Mouse (Mus musculus) cortical plate, adult 2 months (tissue): Measurements from ENCODE around the gene Cit.

ENCODE experiments used
- CTCF ChIP-seq: fragments of 200-500 bp; IDR thresholded peaks from 2 replicates; pipeline ENCODE4 v1.5.1; 2011; ENCODE audit warnings: mild to moderate bottlenecking, control low read depth, low read length; ENCODE audit not compliant: insufficient read depth; ENCODE audit errors: extremely low read depth
- POLR2A ChIP-seq: fragments of 200-500 bp; IDR thresholded peaks from 2 replicates; pipeline ENCODE4 v1.6.1; 2011; ENCODE audit warnings: mild to moderate bottlenecking, low read length, control low read depth; ENCODE audit not compliant: insufficient read depth; ENCODE audit errors: extremely low read depth

- TF ChIP-seq CTCF (no peak), POLR2A (no peak)
These were observed 109.5 kb downstream of the Cit start for GRCm38 (mm10) chr5:115954549-115954948.
